Mouse (Mus musculus) heart, embryonic 16.5 days (tissue): ENCODE results near the gene Metrn. TPM values are rescaled to one million over a fixed set of nuclear protein-coding genes. Genes with fewer than 3 reads are reported as not detected.
A peak's percentile ranks its signal among the peaks of the same experiment; 100 is the strongest.

Source experiments
- ATAC-seq: fragments of 200-750 bp; cut with Nextera tagmentation; replicated peaks from 2 replicates; pipeline ENCODE4 v1.8.0; 2017; ENCODE audit warnings: moderate number of reproducible peaks; ENCODE audit not compliant: insufficient read depth, low FRiP score; ENCODE audit errors: extremely low read depth
- H3K27ac ChIP-seq: fragments of 300-500 bp; sonication (generic); 2 replicates; pipeline ENCODE4 v1.5.1; 2014; ENCODE audit warnings: mild to moderate bottlenecking, low read length, control low read depth, moderate library complexity
- H3K27me3 ChIP-seq: fragments of 300-500 bp; sonication (generic); 2 replicates; pipeline ENCODE4 v1.6.1; 2014; ENCODE audit warnings: low read length, mixed read lengths; ENCODE audit not compliant: control insufficient read depth, insufficient read depth
- H3K36me3 ChIP-seq: fragments of 300-500 bp; sonication (generic); 2 replicates; pipeline ENCODE4 v1.6.1; 2014; ENCODE audit not compliant: control insufficient read depth, insufficient read depth
- H3K4me1 ChIP-seq: fragments of 300-500 bp; sonication (generic); 2 replicates; pipeline ENCODE4 v1.6.1; 2014; ENCODE audit warnings: low read length, mixed read lengths; ENCODE audit not compliant: control insufficient read depth, insufficient read depth
- H3K4me2 ChIP-seq: fragments of 300-500 bp; sonication (generic); 2 replicates; pipeline ENCODE4 v1.6.1; 2014; ENCODE audit warnings: low read depth, mild to moderate bottlenecking, control low read depth, low read length
- H3K4me3 ChIP-seq: fragments of 300-500 bp; sonication (generic); 2 replicates; pipeline ENCODE4 v1.5.1; 2014; ENCODE audit warnings: mild to moderate bottlenecking, control low read depth, low read length
- H3K9ac ChIP-seq: fragments of 300-500 bp; sonication (generic); 2 replicates; pipeline ENCODE4 v1.6.1; 2014; ENCODE audit warnings: low read length, control low read depth
- H3K9me3 ChIP-seq: fragments of 300-500 bp; sonication (generic); replicated peaks from 2 replicates; pipeline ENCODE4 v1.6.1; 2016; ENCODE audit warnings: low read length; ENCODE audit not compliant: control insufficient read depth
- WGBS: fragments of 180-500 bp; shearing (Covaris S2); extraction: QIAGEN DNeasy Blood & Tissue Kit; methylation state at CpG from one replicate; pipeline ENCODE4 v1.1.7; 2014; 5-methylcytosine and 5-hydroxymethylcytosine counted together
- polyA plus RNA-seq: library from polyadenylated mRNA; unstranded; fragments of >200 nt; fragmentation: Nextera tagmentation; extraction: Ambion mirVana; gene quantifications from 2 replicates; pipeline ENCODE4 v1.2.1, GENCODE M21; 2015

Metrn gene
- polyA plus RNA-seq, 1 experiment from 2014 or later = 25.6 TPM

DNA sequence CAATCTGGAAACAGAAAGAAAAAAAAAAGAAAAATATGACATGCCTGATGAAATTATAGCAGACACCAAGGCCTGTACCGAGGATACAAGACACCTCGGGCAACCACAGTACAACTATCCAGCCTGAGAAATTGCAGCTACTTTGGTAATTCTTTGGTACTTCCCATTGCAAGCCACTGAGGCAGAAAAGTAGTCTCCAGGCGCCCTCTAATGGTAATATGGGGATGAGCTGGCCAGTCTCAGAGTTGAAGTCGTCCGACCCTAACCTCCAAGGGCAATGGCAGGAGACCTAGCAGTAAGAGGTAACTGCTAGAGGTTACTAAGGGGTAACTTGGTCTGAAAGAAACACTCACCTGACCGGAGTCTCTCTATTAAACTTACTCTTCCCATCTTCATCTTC is 4.1 kb upstream of the Metrn start:
- WGBS = 6% methylated on average over 6 of the region's 6 CpGs
- Histone ChIP-seq H3K9ac (no peak overlapping the region), H3K36me3 (no peaks in the 10 kb centered on the region), H3K27me3 (peaks cover 3% of the 10 kb centered on the region; the same call in 1 of the 2 replicates), H3K4me1 (peaks cover 17% of the 10 kb centered on the region), H3K9me3 (no peaks in the 10 kb centered on the region), H3K27ac (no peak overlapping the region), H3K4me3 (no peak overlapping the region), H3K4me2 (no peak overlapping the region)
- no peak for ATAC-seq

DNA sequence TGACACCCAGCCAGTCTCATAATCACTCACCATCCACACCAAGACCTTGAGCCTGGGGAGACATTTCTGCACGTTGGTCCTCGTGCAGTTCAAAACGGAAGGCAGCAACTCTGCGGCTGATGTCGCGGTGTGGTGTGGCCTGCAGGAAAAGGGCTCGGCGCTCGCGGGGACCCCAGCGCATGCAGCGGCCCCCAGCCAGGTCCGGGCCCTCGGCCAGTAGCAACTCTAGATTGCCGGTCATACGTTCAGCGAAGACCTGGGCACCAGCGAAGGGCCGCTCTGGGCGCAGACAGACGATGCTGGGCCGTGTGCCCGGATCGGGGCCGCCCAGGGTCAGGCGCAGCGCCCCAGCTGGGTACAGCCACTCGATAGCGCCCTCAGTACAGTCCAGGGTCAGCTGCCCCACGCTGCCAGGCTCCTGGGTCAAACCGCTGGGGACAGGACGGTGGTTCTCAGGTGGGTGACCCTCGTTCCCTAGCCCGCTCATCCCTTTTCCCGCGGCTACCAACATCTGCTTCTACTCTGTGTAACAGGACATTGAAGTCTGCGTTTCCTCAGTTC is 645 bp downstream of the Metrn start:
- no peak overlapping the region; the same call in 1 of the 2 replicates for H3K27ac ChIP-seq
- peak overlapping the region; percentile 84 for H3K9ac ChIP-seq
- peak overlapping the region; percentile 93 for H3K4me2 ChIP-seq
- H3K36me3 ChIP-seq = no peaks in the 10 kb centered on the region
- no peaks in the 10 kb centered on the region for H3K9me3 ChIP-seq
- H3K27me3 ChIP-seq = no peaks in the 10 kb centered on the region
- no peak for ATAC-seq
- 3% methylated on average over 37 of the region's 37 CpGs for WGBS
- H3K4me1 ChIP-seq = peaks cover 25% of the 10 kb centered on the region
- H3K4me3 ChIP-seq = peak overlapping the region; percentile 92

DNA sequence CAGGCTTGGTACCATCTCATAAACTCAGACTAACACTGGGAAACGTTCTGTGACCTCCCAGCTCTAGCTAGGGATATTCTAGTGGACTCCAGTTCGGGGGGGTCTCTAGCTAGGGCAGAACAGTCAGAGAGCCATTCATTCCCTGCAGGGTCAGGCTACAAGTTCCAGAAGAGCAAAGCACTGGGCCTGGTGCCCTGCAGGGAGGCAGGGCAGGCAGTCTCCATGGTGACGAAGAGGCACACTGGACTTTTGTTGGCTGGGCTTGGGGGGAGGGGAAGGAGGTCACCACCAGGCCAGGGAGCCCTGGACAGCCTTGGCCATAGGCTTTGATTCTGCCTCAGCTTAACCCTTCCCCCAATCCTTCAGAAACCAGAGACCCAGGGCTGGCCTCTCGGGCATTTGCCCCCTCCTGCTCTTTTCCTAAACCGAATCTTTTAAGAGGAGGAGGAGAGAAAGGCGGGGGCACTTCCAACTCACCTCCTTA is 1.3 kb downstream of the Metrn start, which contains the start of gene AC134908.4:
TSS of gene AC134908.4 (minus strand) at position 51 of the 484 bp plus-strand sequence.
- 32% methylated on average over 6 of the region's 6 CpGs for WGBS
- Histone ChIP-seq H3K4me3 (peak within 1 kb of the TSS; percentile 92), H3K4me1 (peaks cover 31% of the 10 kb centered on the region), H3K27me3 (no peaks in the 10 kb centered on the region), H3K9me3 (no peaks in the 10 kb centered on the region), H3K36me3 (no peaks in the 10 kb centered on the region), H3K9ac (peak within 1 kb of the TSS; percentile 84), H3K4me2 (peak within 1 kb of the TSS; percentile 93), H3K27ac (no peak within 1 kb of the TSS; the same call in 1 of the 2 replicates)
- no peak for ATAC-seq

DNA sequence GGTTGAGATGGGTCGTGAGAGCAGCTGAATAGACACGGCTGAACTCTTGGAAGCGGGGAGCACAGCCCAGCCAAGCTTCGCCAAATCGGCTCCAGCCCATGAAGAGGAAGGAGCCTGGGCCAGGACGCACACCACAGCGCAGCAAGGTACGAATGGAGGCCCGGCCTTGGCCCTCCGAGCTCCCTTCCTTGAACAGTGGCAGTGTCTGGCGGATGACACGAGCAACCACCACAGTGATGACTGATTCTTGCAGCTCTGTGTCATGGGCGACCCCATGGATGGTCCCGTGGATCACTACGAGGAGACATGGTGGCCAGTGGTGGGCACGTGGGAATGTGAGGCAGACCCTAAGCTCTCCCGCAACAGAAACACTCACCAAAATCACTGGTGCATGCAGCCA is 1.9 kb downstream of the Metrn start:
- peaks cover 31% of the 10 kb centered on the region for H3K4me1 ChIP-seq
- H3K4me3 ChIP-seq = no peak overlapping the region
- 85% methylated on average over 17 of the region's 17 CpGs for WGBS
- ATAC-seq = no peak
- H3K27ac ChIP-seq = no peak overlapping the region
- H3K9ac ChIP-seq = no peak overlapping the region
- no peaks in the 10 kb centered on the region for H3K36me3 ChIP-seq
- H3K4me2 ChIP-seq = no peak overlapping the region
- no peaks in the 10 kb centered on the region for H3K27me3 ChIP-seq
- H3K9me3 ChIP-seq = no peaks in the 10 kb centered on the region

DNA sequence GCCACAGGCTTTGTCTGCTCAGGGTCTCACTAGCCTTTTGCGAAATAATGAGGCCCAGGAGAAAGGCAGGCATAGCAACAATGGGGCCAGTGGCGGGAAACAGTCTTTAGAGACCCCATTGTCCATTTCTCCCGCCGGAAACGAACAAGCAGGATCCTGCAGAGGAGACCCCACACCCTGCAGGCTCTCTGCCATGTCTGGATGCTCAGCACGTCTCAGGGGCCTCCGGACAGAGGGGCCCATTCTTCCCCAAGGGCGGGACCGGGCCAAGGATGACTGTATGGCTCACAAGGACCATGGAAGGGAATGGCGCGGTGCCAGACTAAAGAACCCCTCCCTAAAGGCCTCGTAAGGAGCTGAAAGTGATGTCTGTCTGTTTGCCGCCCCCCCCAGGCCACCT is 2.7 kb downstream of the Metrn start:
- Histone ChIP-seq H3K27ac (0 out of 2 replicates have a peak overlapping the region, but pooled peaks have one; percentile 6), H3K4me1 (peaks cover 31% of the 10 kb centered on the region)

DNA sequence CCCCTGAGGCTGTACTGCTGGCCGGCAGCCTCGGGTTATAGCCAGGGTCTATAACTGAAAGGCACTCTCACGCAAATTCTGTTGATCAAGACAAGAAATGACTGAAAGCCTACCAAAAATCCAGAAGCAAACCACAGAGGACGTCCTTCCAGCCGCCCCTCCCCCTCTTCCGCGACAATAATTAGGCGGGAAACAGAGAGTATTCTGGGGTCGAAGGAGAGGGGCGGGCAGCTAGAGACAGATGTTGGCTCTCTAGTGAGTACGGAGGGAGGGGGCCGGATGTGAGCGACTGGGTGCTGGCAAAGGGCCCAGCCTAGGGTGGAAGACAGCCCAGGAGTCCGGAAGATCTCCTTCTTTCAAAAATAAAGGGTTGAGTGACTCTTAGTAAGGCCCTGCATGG is 4.3 kb downstream of the Metrn start, which contains the start of gene Fam173a:
TSS of gene Fam173a (minus strand) at position 287 of the 400 bp plus-strand sequence.
- H3K4me1 ChIP-seq = peaks cover 31% of the 10 kb centered on the region
- H3K4me2 ChIP-seq = peak within 1 kb of the TSS; percentile 96
- no peaks in the 10 kb centered on the region for H3K9me3 ChIP-seq
- H3K36me3 ChIP-seq = no peaks in the 10 kb centered on the region
- ATAC-seq = peak; percentile 76
- peak within 1 kb of the TSS; percentile 91 for H3K9ac ChIP-seq
- no peaks in the 10 kb centered on the region for H3K27me3 ChIP-seq
- peak within 1 kb of the TSS; percentile 91 for H3K4me3 ChIP-seq
- H3K27ac ChIP-seq = peak within 1 kb of the TSS; percentile 95
- WGBS = under 1% methylated on average over 14 of the region's 14 CpGs

More for the DNA sequence above, 2.7 kb downstream of the Metrn start:
- WGBS = 76% methylated on average over 13 of the region's 13 CpGs
- H3K4me2 ChIP-seq = no peak overlapping the region
- no peaks in the 10 kb centered on the region for H3K36me3 ChIP-seq
- no peak for ATAC-seq
- H3K9me3 ChIP-seq = no peaks in the 10 kb centered on the region
- no peaks in the 10 kb centered on the region for H3K27me3 ChIP-seq
- H3K9ac ChIP-seq = no peak overlapping the region
- H3K4me3 ChIP-seq = no peak overlapping the region

DNA sequence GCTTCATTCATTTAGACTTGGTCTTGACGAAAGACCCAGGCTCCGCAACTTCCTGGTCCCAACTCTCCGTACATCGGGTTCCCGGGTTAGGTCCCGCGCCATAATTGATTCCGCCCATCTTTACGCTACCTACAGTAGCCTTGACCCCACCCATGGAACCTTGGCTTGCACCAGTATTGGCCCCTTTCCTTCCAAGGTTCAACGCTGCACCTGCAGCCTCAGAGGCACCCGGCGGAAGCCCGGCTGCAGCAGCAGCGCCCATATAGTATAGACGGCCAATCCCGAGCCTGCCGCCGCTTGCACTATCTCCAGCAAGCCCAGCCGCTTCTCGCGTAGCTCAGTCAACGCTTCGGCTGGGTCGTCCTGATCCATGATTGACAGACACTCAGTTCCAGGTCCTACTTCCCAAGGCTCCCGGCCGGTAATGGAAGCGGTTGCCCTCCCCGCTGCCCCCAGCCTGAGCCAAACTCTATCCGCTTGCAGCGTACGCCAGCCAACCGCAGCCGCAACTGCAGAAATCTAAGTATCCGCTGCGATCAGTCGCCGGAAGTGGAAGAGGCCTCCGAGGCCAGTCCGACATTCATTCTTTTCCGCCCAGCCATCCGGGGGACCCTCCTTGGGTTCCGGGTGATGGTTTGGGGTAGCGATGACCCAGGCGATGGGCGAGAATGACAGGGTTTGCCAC is 5.0 kb downstream of the Metrn start:
- under 1% methylated on average over 45 of the region's 45 CpGs for WGBS
- Histone ChIP-seq H3K4me3 (peak overlapping the region; percentile 91), H3K27ac (peak overlapping the region; percentile 95), H3K4me2 (peak overlapping the region; percentile 96), H3K27me3 (no peaks in the 10 kb centered on the region), H3K9ac (peak overlapping the region; percentile 91), H3K9me3 (no peaks in the 10 kb centered on the region), H3K36me3 (no peaks in the 10 kb centered on the region), H3K4me1 (peaks cover 27% of the 10 kb centered on the region)
- ATAC-seq = peak; percentile 59

DNA sequence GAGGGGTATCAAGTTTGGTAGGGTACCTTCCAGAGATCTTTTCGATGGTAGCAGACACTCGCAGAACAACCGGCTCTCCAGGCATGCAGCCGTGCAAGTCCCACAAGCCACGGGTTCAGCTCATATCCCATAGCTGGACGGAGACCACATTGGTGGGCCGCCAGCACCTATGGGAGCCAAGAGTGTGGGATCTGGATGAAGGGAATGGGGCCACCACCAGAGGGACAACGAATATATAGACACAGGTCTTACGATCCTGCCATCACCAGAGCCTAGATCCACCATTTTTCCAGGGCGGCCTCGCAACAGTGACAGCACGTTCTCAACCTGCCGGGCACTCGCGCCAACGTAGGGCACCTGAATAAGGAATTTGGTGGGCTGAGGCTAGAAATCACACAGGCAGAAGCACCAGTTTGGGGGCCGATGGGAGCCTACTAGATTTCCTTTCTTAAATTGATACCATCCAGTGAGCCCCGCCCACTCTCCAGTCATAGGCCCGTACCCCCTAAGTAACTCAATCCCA is 5.6 kb downstream of the Metrn start:
- no peaks in the 10 kb centered on the region for H3K36me3 ChIP-seq
- peak overlapping the region; percentile 96 for H3K4me2 ChIP-seq
- H3K27me3 ChIP-seq = no peaks in the 10 kb centered on the region
- H3K27ac ChIP-seq = peak overlapping the region; percentile 95; the same call in 1 of the 2 replicates
- WGBS = 28% methylated on average over 19 of the region's 19 CpGs
- H3K4me3 ChIP-seq = peak overlapping the region; percentile 91
- ATAC-seq = no peak
- H3K9ac ChIP-seq = peak overlapping the region; percentile 91
- no peaks in the 10 kb centered on the region for H3K9me3 ChIP-seq
- H3K4me1 ChIP-seq = peaks cover 26% of the 10 kb centered on the region
